ENCODE assay signal across 10 mouse cellular contexts in the genomic region with DNA sequence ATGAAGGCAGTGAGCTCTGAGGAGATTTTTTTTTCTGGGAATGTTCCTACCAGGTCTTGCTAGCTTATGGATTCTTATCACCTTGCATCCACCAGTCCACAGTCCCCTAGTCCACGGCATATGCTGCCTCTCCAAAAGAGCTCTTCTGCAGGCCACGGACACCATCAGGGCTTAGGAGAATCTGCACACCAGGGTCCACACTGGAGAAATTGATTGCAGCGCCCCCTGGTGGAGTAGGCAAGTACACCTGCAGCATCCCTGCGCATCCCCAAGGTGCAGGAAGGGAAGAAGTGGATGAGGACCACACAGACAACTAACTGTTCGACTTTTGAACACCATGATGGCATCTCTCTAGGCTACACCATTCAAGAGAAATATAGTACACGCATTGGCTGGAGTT.
A peak's percentile ranks its signal among the peaks of the same experiment; 100 is the strongest.
DNase-seq lines count a peak whose midpoint lies in the region; ATAC-seq and TF ChIP-seq lines count a peak whose summit lies in the region.
"Had no signal": no experiment of that assay in that cellular context is flagged by ENCODE, and none has a peak within 500 bp of the region (broad histone marks: within the 10 kb centered on the region; RNA-seq: fewer than 3 reads in every experiment).

No protein-coding gene starts in this region.

- TF ChIP-seq CTCF in liver, adult 2 months (IDR thresholded peaks at IDR 0.05; ENCODE audit: low read depth, low read length) = peak; percentile 49
- TF ChIP-seq CTCF in forebrain, postnatal 0 days (IDR thresholded peaks at IDR 0.05; ENCODE audit: low read depth) = peak; percentile 86

- no peaks in the 10 kb centered on the region for H3K79me2 ChIP-seq in liver, adult 2 months (ENCODE audit: control insufficient read depth, insufficient read depth, low read length)

- no peaks in the 10 kb centered on the region for H3K4me1 ChIP-seq in liver, adult 2 months (ENCODE audit: control insufficient read depth, insufficient read depth, low read length)
- H3K4me1 ChIP-seq in liver, embryonic 11.5 days (replicated peaks; ENCODE audit: control insufficient read depth, insufficient read depth, low read length) = no peaks in the 10 kb centered on the region
- no peaks in the 10 kb centered on the region for H3K4me1 ChIP-seq in forebrain, postnatal 0 days (ENCODE audit: insufficient read depth)
- H3K4me1 ChIP-seq: embryonic facial prominence, embryonic 15.5 days had no signal

- H3K27me3 ChIP-seq in liver, adult 2 months (ENCODE audit: control insufficient read depth, insufficient read depth, low read length) = no peaks in the 10 kb centered on the region
- no peaks in the 10 kb centered on the region for H3K27me3 ChIP-seq in liver, embryonic 11.5 days (replicated peaks; ENCODE audit: control insufficient read depth, insufficient read depth, low read length)
- H3K27me3 ChIP-seq in forebrain, postnatal 0 days (ENCODE audit: insufficient read depth, low read length) = no peaks in the 10 kb centered on the region
- H3K27me3 ChIP-seq: embryonic facial prominence, embryonic 15.5 days had no signal

- no peak overlapping the region for H3K27ac ChIP-seq in liver, adult 2 months (replicated peaks; ENCODE audit: insufficient read depth, low read depth, low read length)
- no peak overlapping the region for H3K27ac ChIP-seq in liver, embryonic 11.5 days (ENCODE audit: low read depth, low read length)
- no peak overlapping the region for H3K27ac ChIP-seq in forebrain, postnatal 0 days (ENCODE audit: low read depth, low read length)
- H3K27ac ChIP-seq: embryonic facial prominence, embryonic 15.5 days; macrophage had no signal

- WGBS in liver, adult 2 months = 23% methylated on average over 6 of the region's 6 CpGs
- 25% methylated on average over 6 of the region's 6 CpGs for WGBS in liver, embryonic 11.5 days
- 23% methylated on average over 6 of the region's 6 CpGs for WGBS in forebrain, postnatal 0 days
- WGBS in large intestine, adult 2 months = 22% methylated on average over 6 of the region's 6 CpGs

- ATAC-seq in liver, embryonic 11.5 days (replicated peaks; ENCODE audit: low FRiP score) = no peak
- peak; percentile 73 for ATAC-seq in forebrain, postnatal 0 days
- ATAC-seq in activated CD4-positive, CD25-positive, alpha-beta regulatory T cell, adult 4 months = no peak

- no peak for TF ChIP-seq POLR2A in liver, adult 2 months (IDR thresholded peaks at IDR 0.05; ENCODE audit: extremely low read depth, insufficient read depth, low read length)

- H3K4me2 ChIP-seq in liver, embryonic 11.5 days = no peak overlapping the region
- H3K4me2 ChIP-seq in forebrain, postnatal 0 days (ENCODE audit: low read depth) = no peak overlapping the region
- H3K4me2 ChIP-seq: embryonic facial prominence, embryonic 15.5 days had no signal

- H3K9ac ChIP-seq in liver, adult 2 months (ENCODE audit: low read depth, low read length) = no peak overlapping the region
- H3K9ac ChIP-seq in liver, embryonic 11.5 days (ENCODE audit: low read depth, low read length) = no peak overlapping the region
- H3K9ac ChIP-seq in forebrain, postnatal 0 days = no peak overlapping the region
- H3K9ac ChIP-seq: embryonic facial prominence, embryonic 15.5 days had no signal

- no peaks in the 10 kb centered on the region for H3K9me3 ChIP-seq in liver, embryonic 11.5 days (ENCODE audit: control insufficient read depth, low read length)
- H3K9me3 ChIP-seq in forebrain, postnatal 0 days (ENCODE audit: low read length) = no peaks in the 10 kb centered on the region
- H3K9me3 ChIP-seq: embryonic facial prominence, embryonic 15.5 days had no signal

- H3K36me3 ChIP-seq in liver, adult 2 months (ENCODE audit: control insufficient read depth, insufficient read depth, low read length) = no peaks in the 10 kb centered on the region
- no peaks in the 10 kb centered on the region for H3K36me3 ChIP-seq in liver, embryonic 11.5 days (ENCODE audit: control insufficient read depth, insufficient read depth, low read length)
- no peaks in the 10 kb centered on the region for H3K36me3 ChIP-seq in forebrain, postnatal 0 days (ENCODE audit: insufficient read depth)
- H3K36me3 ChIP-seq: embryonic facial prominence, embryonic 15.5 days had no signal

- H3K4me3 ChIP-seq in liver, adult 2 months (ENCODE audit: insufficient read depth, low read depth, low read length) = no peak overlapping the region
- H3K4me3 ChIP-seq in liver, embryonic 11.5 days (ENCODE audit: low read depth, low read length) = no peak overlapping the region
- no peak overlapping the region for H3K4me3 ChIP-seq in forebrain, postnatal 0 days (ENCODE audit: low read depth, low read length)
- H3K4me3 ChIP-seq: embryonic facial prominence, embryonic 15.5 days had no signal

- no peak for DNase-seq in liver, adult 2 months (ENCODE audit: extremely low read depth, low read depth, low spot score)
- DNase-seq in liver, embryonic 11.5 days (ENCODE audit: low spot score) = no peak
- DNase-seq in c-Kit-positive CD71-positive TER-119-negative erythroid progenitor cells, embryonic 14.5 days (ENCODE audit: low read depth) = peak; percentile 2
- peak; percentile 71 for DNase-seq in forebrain, postnatal 0 days
- DNase-seq in large intestine, adult 2 months (ENCODE audit: low read depth, low spot score) = peak; percentile 31
- DNase-seq in lung, postnatal 4 days = peak; percentile 51 to 69
- peak; percentile 43 to 61 for DNase-seq in right cerebral cortex, postnatal 36 days (ENCODE audit: low spot score in 2 of 2)

Comparison
In these comparisons a context has a peak if more than half of its experiments do, and no peak if none do; other contexts are left out.
1. DNase-seq: peak in c-Kit-positive CD71-positive TER-119-negative erythroid progenitor cells, embryonic 14.5 days (single experiment), forebrain, postnatal 0 days (single experiment), large intestine, adult 2 months (single experiment), lung, postnatal 4 days (2 of 2) and right cerebral cortex, postnatal 36 days (2 of 2); none in liver, adult 2 months (single experiment) and liver, embryonic 11.5 days (single experiment).